Mouse (Mus musculus): ENCODE measurements around the gene Nrp1. TPM values are rescaled to one million over a fixed set of nuclear protein-coding genes. Genes with fewer than 3 reads are reported as not detected.

The Nrp1 gene
- polyA plus RNA-seq (2015; fragmentation: Nextera tagmentation; extraction: Ambion mirVana) = 149 and 151 TPM in 2 replicates

DNA sequence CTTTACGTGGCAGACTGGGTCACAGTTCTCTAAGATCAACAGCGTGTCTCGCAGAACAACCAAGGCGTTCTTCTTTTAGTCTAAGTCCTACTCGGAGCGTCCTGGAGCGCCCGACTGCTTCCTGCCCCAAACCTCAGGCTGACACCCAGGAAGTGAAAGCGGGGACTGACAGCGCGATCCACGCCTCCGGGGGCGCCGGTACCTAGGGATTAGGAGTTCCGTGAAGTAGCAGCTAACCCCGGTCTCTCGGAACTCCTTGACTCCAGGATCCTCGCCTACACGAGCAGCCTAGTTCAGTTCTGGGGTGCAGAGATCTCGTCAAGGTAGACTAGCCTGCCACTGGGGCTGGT lies at the start of gene Nrp1:
TSS of gene Nrp1 (plus strand) at position 199 of the 350 bp plus-strand sequence.
- Histone ChIP-seq H3K36me3 (no peaks in the 10 kb centered on the region), H3K27ac (replicated peaks) (peak within 1 kb of the TSS; percentile 99), H3K4me2 (peak within 1 kb of the TSS; percentile 99), H3K4me1 (replicated peaks) (peaks cover 45% of the 10 kb centered on the region), H3K27me3 (no peaks in the 10 kb centered on the region), H3K9ac (peak within 1 kb of the TSS; percentile 98), H3K9me3 (no peaks in the 10 kb centered on the region), H3K4me3 (peak within 1 kb of the TSS; percentile 86)
- under 1% methylated on average over 21 of the region's 21 CpGs for WGBS
- peak; percentile 7 for ATAC-seq (ENCODE audit: low read depth)

- Histone ChIP-seq H3K9me3 (no peaks in the 10 kb centered on the region), H3K4me2 (no peak overlapping the region), H3K4me3 (no peak overlapping the region), H3K27ac (replicated peaks) (no peak overlapping the region), H3K9ac (no peak overlapping the region), H3K36me3 (no peaks in the 10 kb centered on the region), H3K4me1 (replicated peaks) (no peaks in the 10 kb centered on the region), H3K27me3 (no peaks in the 10 kb centered on the region)
- ATAC-seq (ENCODE audit: low read depth) = no peak
- 95% methylated on average over 2 of the region's 2 CpGs for WGBS
These were observed 37.6 kb upstream of the Nrp1 start for GRCm38 (mm10) chr8:128320797-128321196.

DNA sequence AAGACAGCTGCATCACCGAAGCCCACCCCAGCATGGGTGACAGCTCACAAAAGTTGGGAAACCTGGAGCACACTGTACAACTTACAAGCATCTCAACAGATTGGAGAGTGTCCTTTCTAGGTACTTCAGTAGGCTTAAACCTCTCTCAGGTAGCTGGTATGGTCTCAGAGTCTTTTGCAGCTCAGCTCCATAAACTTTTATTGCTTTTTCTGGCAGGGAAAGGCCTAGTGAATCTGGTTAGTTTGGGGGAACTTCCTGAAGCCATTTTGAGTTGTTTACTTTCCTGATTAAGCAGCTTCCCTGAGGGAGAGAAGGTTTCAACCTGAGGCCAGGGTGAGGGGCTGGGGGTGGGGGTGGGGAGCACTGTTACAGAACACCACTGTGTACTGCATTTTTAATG lies 31.1 kb upstream of the Nrp1 start:
- Histone ChIP-seq H3K4me1 (replicated peaks) (no peaks in the 10 kb centered on the region), H3K9ac (no peak overlapping the region), H3K36me3 (no peaks in the 10 kb centered on the region), H3K4me3 (no peak overlapping the region), H3K27ac (replicated peaks) (no peak overlapping the region), H3K27me3 (no peaks in the 10 kb centered on the region), H3K9me3 (no peaks in the 10 kb centered on the region), H3K4me2 (no peak overlapping the region)
- no peak for ATAC-seq (ENCODE audit: low read depth)
- 90% methylated on average over 1 of the region's 1 CpGs for WGBS

DNA sequence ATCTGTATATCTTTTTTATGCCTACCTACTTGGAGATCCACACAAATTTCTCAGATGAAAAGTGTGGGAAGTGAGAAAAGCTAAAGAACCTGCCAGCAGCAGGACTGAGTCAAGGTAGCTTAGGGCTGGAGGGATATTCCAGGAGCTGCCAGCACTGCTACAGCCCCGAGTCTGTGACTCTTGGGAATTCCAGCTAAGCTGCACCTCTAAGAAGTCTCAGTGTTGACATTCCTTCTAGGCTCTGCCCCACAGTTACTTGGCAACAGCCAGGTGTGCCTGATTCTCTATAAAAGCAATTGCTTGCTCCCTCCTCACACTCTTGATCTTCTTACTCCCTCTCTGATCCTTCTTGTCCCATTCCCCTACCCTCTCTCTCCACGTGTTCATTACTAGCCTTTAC lies 30.5 kb upstream of the Nrp1 start:
- H3K9ac ChIP-seq = no peak overlapping the region
- H3K27ac ChIP-seq (replicated peaks) = no peak overlapping the region
- H3K36me3 ChIP-seq = no peaks in the 10 kb centered on the region
- H3K27me3 ChIP-seq = no peaks in the 10 kb centered on the region
- no peaks in the 10 kb centered on the region for H3K9me3 ChIP-seq
- no peak overlapping the region for H3K4me2 ChIP-seq
- no peak overlapping the region for H3K4me3 ChIP-seq
- H3K4me1 ChIP-seq (replicated peaks) = no peaks in the 10 kb centered on the region
- ATAC-seq (ENCODE audit: low read depth) = no peak
- 35% methylated on average over 2 of the region's 2 CpGs for WGBS

DNA sequence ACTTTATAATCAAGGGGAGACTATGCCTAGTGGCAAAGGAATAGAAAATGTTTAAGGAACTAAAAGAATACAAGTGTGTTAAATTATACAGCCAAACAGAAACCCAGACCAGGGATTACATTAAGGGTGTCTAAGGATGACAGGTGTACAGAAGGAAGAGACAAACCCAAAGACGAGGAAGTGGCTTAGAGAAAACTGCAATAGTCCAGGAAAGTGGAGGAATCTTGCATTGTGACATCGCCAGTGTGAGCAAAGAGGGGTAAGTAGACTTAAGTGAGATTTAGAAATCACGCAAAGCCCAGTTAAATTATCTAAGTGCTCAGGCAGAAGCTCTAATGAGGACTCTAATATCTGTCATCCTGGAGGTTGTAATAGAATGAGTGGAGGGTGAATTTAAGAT lies 28.9 kb upstream of the Nrp1 start:
- 94% methylated on average over 3 of the region's 3 CpGs for WGBS
- no peak for ATAC-seq (ENCODE audit: low read depth)
- H3K9me3 ChIP-seq = no peaks in the 10 kb centered on the region
- H3K9ac ChIP-seq = no peak overlapping the region
- H3K36me3 ChIP-seq = no peaks in the 10 kb centered on the region
- H3K27ac ChIP-seq (replicated peaks) = no peak overlapping the region
- H3K27me3 ChIP-seq = no peaks in the 10 kb centered on the region
- no peak overlapping the region for H3K4me3 ChIP-seq
- H3K4me1 ChIP-seq (replicated peaks) = no peaks in the 10 kb centered on the region
- no peak overlapping the region for H3K4me2 ChIP-seq

GRCm38 (mm10) chr8:128335976-128336375 lies 22.4 kb upstream of the Nrp1 start:
- no peak for ATAC-seq (ENCODE audit: low read depth)
- no peak overlapping the region for H3K27ac ChIP-seq (replicated peaks)
- no peaks in the 10 kb centered on the region for H3K36me3 ChIP-seq
- no peaks in the 10 kb centered on the region for H3K27me3 ChIP-seq
- H3K9me3 ChIP-seq = no peaks in the 10 kb centered on the region
- H3K4me3 ChIP-seq = no peak overlapping the region
- 89% methylated on average over 3 of the region's 3 CpGs for WGBS
- H3K9ac ChIP-seq = no peak overlapping the region
- no peak overlapping the region for H3K4me2 ChIP-seq
- H3K4me1 ChIP-seq (replicated peaks) = no peaks in the 10 kb centered on the region

GRCm38 (mm10) chr8:128338951-128339350 lies 19.5 kb upstream of the Nrp1 start:
- H3K27ac ChIP-seq (replicated peaks) = no peak overlapping the region
- no peak overlapping the region for H3K9ac ChIP-seq
- no peaks in the 10 kb centered on the region for H3K36me3 ChIP-seq
- no peak overlapping the region for H3K4me3 ChIP-seq
- H3K4me1 ChIP-seq (replicated peaks) = no peaks in the 10 kb centered on the region
- no peak overlapping the region for H3K4me2 ChIP-seq
- H3K9me3 ChIP-seq = no peaks in the 10 kb centered on the region
- H3K27me3 ChIP-seq = no peaks in the 10 kb centered on the region
- no peak for ATAC-seq (ENCODE audit: low read depth)

DNA sequence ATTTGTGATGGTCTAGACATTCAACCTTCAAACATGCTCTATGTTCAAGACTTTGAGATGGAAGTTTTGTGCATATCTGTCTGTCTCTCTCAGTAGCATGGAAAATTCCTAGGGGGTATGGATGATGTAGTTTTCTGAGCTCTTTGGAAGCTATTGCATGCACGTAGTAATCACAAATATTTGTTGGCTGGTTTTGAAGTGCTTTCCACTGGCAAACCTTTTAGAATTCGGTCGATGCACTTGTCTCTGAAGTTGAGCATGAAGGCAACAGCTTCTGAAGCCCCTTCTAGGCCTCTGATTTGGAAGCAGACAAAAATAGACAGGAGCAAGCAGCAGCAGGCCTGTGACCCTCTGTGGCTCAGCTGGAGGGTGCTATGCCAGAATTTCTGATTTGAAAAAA lies 18.9 kb upstream of the Nrp1 start:
- Histone ChIP-seq H3K27ac (replicated peaks) (no peak overlapping the region), H3K4me1 (replicated peaks) (no peaks in the 10 kb centered on the region), H3K36me3 (no peaks in the 10 kb centered on the region), H3K9ac (no peak overlapping the region), H3K4me3 (no peak overlapping the region), H3K4me2 (no peak overlapping the region), H3K9me3 (no peaks in the 10 kb centered on the region), H3K27me3 (no peaks in the 10 kb centered on the region)
- ATAC-seq (ENCODE audit: low read depth) = no peak
- 93% methylated on average over 3 of the region's 3 CpGs for WGBS

DNA sequence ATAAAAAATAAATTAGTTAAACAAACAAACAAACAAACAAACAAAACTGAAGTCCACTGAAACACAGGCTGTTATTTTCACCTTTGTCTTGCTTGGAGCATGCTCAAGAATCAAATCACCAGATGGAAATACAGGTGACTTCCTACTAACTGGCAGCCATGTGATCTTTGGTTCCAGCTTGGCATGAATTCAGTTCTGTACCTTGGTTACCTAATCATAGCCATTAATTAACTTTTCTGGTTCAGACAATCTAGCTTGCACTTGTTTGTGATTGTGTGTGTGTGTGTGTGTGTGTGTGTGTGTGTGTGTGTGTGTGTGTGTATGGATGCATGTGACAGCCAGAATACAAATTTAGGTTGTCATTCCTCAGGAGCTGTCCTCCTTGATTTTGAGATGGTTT lies 8.0 kb upstream of the Nrp1 start:
- Histone ChIP-seq H3K9ac (no peak overlapping the region), H3K4me2 (no peak overlapping the region), H3K4me1 (replicated peaks) (no peaks in the 10 kb centered on the region), H3K4me3 (no peak overlapping the region), H3K36me3 (no peaks in the 10 kb centered on the region), H3K9me3 (no peaks in the 10 kb centered on the region), H3K27me3 (no peaks in the 10 kb centered on the region), H3K27ac (replicated peaks) (no peak overlapping the region)
- ATAC-seq (ENCODE audit: low read depth) = no peak

GRCm38 (mm10) chr8:128351211-128351610 lies 7.2 kb upstream of the Nrp1 start:
- no peak for ATAC-seq (ENCODE audit: low read depth)
- no peak overlapping the region for H3K27ac ChIP-seq (replicated peaks)
- H3K4me2 ChIP-seq = no peak overlapping the region
- H3K9ac ChIP-seq = no peak overlapping the region
- no peak overlapping the region for H3K4me3 ChIP-seq
- no peaks in the 10 kb centered on the region for H3K36me3 ChIP-seq
- peaks cover 4% of the 10 kb centered on the region; the same call in 1 of the 2 replicates for H3K4me1 ChIP-seq (replicated peaks)
- no peaks in the 10 kb centered on the region for H3K9me3 ChIP-seq
- no peaks in the 10 kb centered on the region for H3K27me3 ChIP-seq

DNA sequence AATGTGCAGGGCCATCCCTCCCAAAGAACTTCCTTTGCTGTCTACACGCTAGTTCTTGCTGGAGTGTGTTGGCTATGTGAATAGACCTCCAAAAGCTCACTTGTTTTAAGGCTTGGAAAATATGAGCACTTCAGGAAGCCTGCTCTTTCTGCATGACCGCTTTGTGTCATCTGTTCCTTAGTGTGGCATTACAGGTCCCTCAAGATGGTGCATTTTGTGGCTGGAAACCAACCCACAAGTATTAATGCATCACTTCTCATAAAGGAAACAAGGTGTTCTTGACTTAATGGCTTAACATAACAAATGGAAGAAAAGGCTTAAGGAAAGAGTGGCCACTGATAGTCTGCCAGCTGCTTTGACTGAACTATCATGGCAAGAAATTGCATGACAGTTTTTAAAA lies 5.6 kb upstream of the Nrp1 start:
- Histone ChIP-seq H3K9ac (no peak overlapping the region), H3K4me2 (no peak overlapping the region), H3K27ac (replicated peaks) (no peak overlapping the region), H3K9me3 (no peaks in the 10 kb centered on the region), H3K36me3 (no peaks in the 10 kb centered on the region), H3K4me3 (no peak overlapping the region), H3K4me1 (replicated peaks) (peaks cover 18% of the 10 kb centered on the region), H3K27me3 (no peaks in the 10 kb centered on the region)
- 77% methylated on average over 2 of the region's 2 CpGs for WGBS
- ATAC-seq (ENCODE audit: low read depth) = no peak

DNA sequence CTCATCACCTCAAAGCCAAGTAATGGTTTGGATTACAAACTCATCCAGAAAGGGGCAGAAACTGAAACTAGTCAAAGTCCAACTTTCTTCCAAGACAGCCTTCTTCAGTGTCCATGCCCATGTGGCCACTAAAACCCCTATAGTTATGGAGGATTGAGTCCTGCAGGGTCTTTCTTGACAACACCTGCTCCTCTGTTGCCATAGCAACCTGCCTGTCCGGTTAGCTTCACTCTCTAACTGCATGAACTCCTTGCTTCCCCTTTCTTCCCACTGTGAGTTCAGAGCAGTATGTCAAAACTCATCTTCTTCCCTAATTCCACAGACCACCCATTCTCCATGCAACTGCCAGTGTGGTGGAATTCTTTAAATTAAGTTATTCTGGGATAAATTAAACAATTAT lies 4.4 kb upstream of the Nrp1 start:
- no peak overlapping the region for H3K9ac ChIP-seq
- ATAC-seq (ENCODE audit: low read depth) = no peak
- no peak overlapping the region for H3K4me3 ChIP-seq
- WGBS = 0% methylated on average over 1 of the region's 1 CpGs
- H3K27me3 ChIP-seq = no peaks in the 10 kb centered on the region
- H3K4me1 ChIP-seq (replicated peaks) = peaks cover 20% of the 10 kb centered on the region
- H3K9me3 ChIP-seq = no peaks in the 10 kb centered on the region
- H3K27ac ChIP-seq (replicated peaks) = no peak overlapping the region
- H3K4me2 ChIP-seq = no peak overlapping the region
- no peaks in the 10 kb centered on the region for H3K36me3 ChIP-seq

GRCm38 (mm10) chr8:128355091-128355490 lies 3.3 kb upstream of the Nrp1 start:
- no peak for ATAC-seq (ENCODE audit: low read depth)
- Histone ChIP-seq H3K27me3 (no peaks in the 10 kb centered on the region), H3K4me2 (no peak overlapping the region), H3K27ac (replicated peaks) (no peak overlapping the region), H3K9me3 (no peaks in the 10 kb centered on the region), H3K4me1 (replicated peaks) (peaks cover 20% of the 10 kb centered on the region), H3K4me3 (no peak overlapping the region), H3K36me3 (no peaks in the 10 kb centered on the region), H3K9ac (no peak overlapping the region)
- whole genome bisulfite sequencing = 97% methylated on average over 1 of the region's 1 CpGs
